Mouse (Mus musculus) limb, embryonic 12.5 days (tissue): ENCODE data around the gene Rfpl4. TPM values are rescaled to one million over a fixed set of nuclear protein-coding genes. Genes with fewer than 3 reads are reported as not detected.

ENCODE experiments used
- ATAC-seq: fragments of 200-750 bp; cut with Nextera tagmentation; 2 replicates; pipeline ENCODE4 v1.8.0; 2017; ENCODE audit warnings: low read depth, moderate TSS enrichment; ENCODE audit not compliant: insufficient number of reproducible peaks, insufficient read depth, low FRiP score, low TSS enrichment
- H3K27ac ChIP-seq: fragments of 300-500 bp; sonication (generic); 2 replicates; pipeline ENCODE4 v1.5.1; 2016; ENCODE audit warnings: mild to moderate bottlenecking, moderate library complexity
- H3K27me3 ChIP-seq: fragments of 300-500 bp; sonication (generic); 2 replicates; pipeline ENCODE4 v1.6.1; 2016; ENCODE audit warnings: mild to moderate bottlenecking, moderate library complexity
- H3K36me3 ChIP-seq: fragments of 300-500 bp; sonication (generic); 2 replicates; pipeline ENCODE4 v1.6.1; 2016; ENCODE audit warnings: mild to moderate bottlenecking, moderate library complexity
- H3K4me1 ChIP-seq: fragments of 300-500 bp; sonication (generic); replicated peaks from 2 replicates; pipeline ENCODE4 v1.6.1; 2016
- H3K4me2 ChIP-seq: fragments of 300-500 bp; sonication (generic); 2 replicates; pipeline ENCODE4 v1.6.1; 2016; ENCODE audit warnings: mild to moderate bottlenecking, moderate library complexity
- H3K4me3 ChIP-seq: fragments of 300-500 bp; sonication (generic); replicated peaks from 2 replicates; pipeline ENCODE4 v1.5.1; 2016; ENCODE audit warnings: mild to moderate bottlenecking
- H3K9ac ChIP-seq: fragments of 300-500 bp; sonication (generic); replicated peaks from 2 replicates; pipeline ENCODE4 v1.6.1; 2016; ENCODE audit warnings: mild to moderate bottlenecking, moderate library complexity
- H3K9me3 ChIP-seq: fragments of 300-500 bp; sonication (generic); 2 replicates; pipeline ENCODE4 v1.6.1; 2016; ENCODE audit warnings: mild to moderate bottlenecking, moderate library complexity
- WGBS: fragments of 180-500 bp; shearing (Covaris S2); methylation state at CpG from one replicate; pipeline ENCODE4 v1.1.7; 2016; 5-methylcytosine and 5-hydroxymethylcytosine counted together
- polyA plus RNA-seq: library from polyadenylated mRNA; unstranded; fragments of >200 nt; fragmentation: Nextera tagmentation; extraction: Ambion mirVana; gene quantifications from 2 replicates; pipeline ENCODE4 v1.2.1, GENCODE M21; 2016

The Rfpl4 gene
- polyA plus RNA-seq, 1 experiment from 2014 or later: not detected

- Histone ChIP-seq H3K36me3 (peaks cover 96% of the 10 kb centered on the region), H3K4me2 (no peak overlapping the region), H3K4me1 (no peaks in the 10 kb centered on the region), H3K9me3 (no peaks in the 10 kb centered on the region), H3K9ac (no peak overlapping the region), H3K27me3 (no peaks in the 10 kb centered on the region), H3K4me3 (no peak overlapping the region), H3K27ac (no peak overlapping the region)
- no peak for ATAC-seq
- WGBS: 85% methylated on average over 21 of the region's 21 CpGs
Observed at GRCm38 (mm10) chr7:5092831-5093510, 23.8 kb downstream of the Rfpl4 start.

GRCm38 (mm10) chr7:5092381-5092780, 24.4 kb downstream of the Rfpl4 start:
- Histone ChIP-seq H3K27ac (no peak overlapping the region), H3K4me2 (no peak overlapping the region), H3K27me3 (no peaks in the 10 kb centered on the region), H3K36me3 (peaks cover 96% of the 10 kb centered on the region), H3K9ac (no peak overlapping the region), H3K4me1 (0 out of 2 replicates have a peak, but pooled peaks cover 4% of the 10 kb centered on the region), H3K4me3 (no peak overlapping the region), H3K9me3 (no peaks in the 10 kb centered on the region)
- no peak for ATAC-seq
- 84% methylated on average over 6 of the region's 6 CpGs for WGBS

- 92% methylated on average over 15 of the region's 15 CpGs for WGBS
- Histone ChIP-seq H3K9ac (no peak overlapping the region), H3K9me3 (no peaks in the 10 kb centered on the region), H3K4me2 (no peak overlapping the region), H3K4me3 (no peak overlapping the region), H3K27ac (no peak overlapping the region), H3K4me1 (peaks cover 12% of the 10 kb centered on the region), H3K27me3 (no peaks in the 10 kb centered on the region), H3K36me3 (peaks cover 93% of the 10 kb centered on the region)
- no peak for ATAC-seq
Observed at GRCm38 (mm10) chr7:5091008-5091728, 25.6 kb downstream of the Rfpl4 start.

GRCm38 (mm10) chr7:5089853-5090252, 26.9 kb downstream of the Rfpl4 start:
- ATAC-seq: no peak
- no peak overlapping the region for H3K27ac ChIP-seq
- H3K27me3 ChIP-seq: no peaks in the 10 kb centered on the region
- H3K9ac ChIP-seq: no peak overlapping the region
- no peaks in the 10 kb centered on the region for H3K9me3 ChIP-seq
- 97% methylated on average over 15 of the region's 15 CpGs for WGBS
- peaks cover 15% of the 10 kb centered on the region for H3K4me1 ChIP-seq
- H3K4me2 ChIP-seq: no peak overlapping the region
- H3K36me3 ChIP-seq: peaks cover 91% of the 10 kb centered on the region
- no peak overlapping the region for H3K4me3 ChIP-seq

- H3K9ac ChIP-seq: no peak overlapping the region
Observed at GRCm38 (mm10) chr7:5087886-5088285, 28.9 kb downstream of the Rfpl4 start.

GRCm38 (mm10) chr7:5086921-5087440, 29.8 kb downstream of the Rfpl4 start:
- WGBS: 25% methylated on average over 5 of the region's 5 CpGs
- H3K27ac ChIP-seq: no peak overlapping the region
- ATAC-seq: no peak
- peaks cover 17% of the 10 kb centered on the region for H3K4me1 ChIP-seq
- H3K36me3 ChIP-seq: peaks cover 84% of the 10 kb centered on the region
- no peak overlapping the region for H3K4me3 ChIP-seq
- H3K9me3 ChIP-seq: no peaks in the 10 kb centered on the region
- no peak overlapping the region for H3K9ac ChIP-seq
- no peaks in the 10 kb centered on the region for H3K27me3 ChIP-seq
- H3K4me2 ChIP-seq: no peak overlapping the region

More at GRCm38 (mm10) chr7:5087886-5088285, 28.9 kb downstream of the Rfpl4 start:
- Histone ChIP-seq H3K4me1 (peaks cover 15% of the 10 kb centered on the region), H3K27me3 (no peaks in the 10 kb centered on the region), H3K9me3 (no peaks in the 10 kb centered on the region), H3K4me3 (no peak overlapping the region), H3K4me2 (no peak overlapping the region), H3K27ac (no peak overlapping the region), H3K36me3 (peaks cover 90% of the 10 kb centered on the region)
- no peak for ATAC-seq
- 86% methylated on average over 4 of the region's 4 CpGs for WGBS

GRCm38 (mm10) chr7:5085512-5085911, 31.2 kb downstream of the Rfpl4 start:
- H3K36me3 ChIP-seq: peaks cover 71% of the 10 kb centered on the region
- no peaks in the 10 kb centered on the region for H3K27me3 ChIP-seq
- no peak overlapping the region for H3K4me3 ChIP-seq
- no peak overlapping the region for H3K9ac ChIP-seq
- H3K4me1 ChIP-seq: peaks cover 29% of the 10 kb centered on the region
- no peak overlapping the region for H3K27ac ChIP-seq
- WGBS: 100% methylated on average over 1 of the region's 1 CpGs
- H3K4me2 ChIP-seq: no peak overlapping the region
- no peaks in the 10 kb centered on the region for H3K9me3 ChIP-seq
- no peak; the same call in 1 of the 2 replicates for ATAC-seq

GRCm38 (mm10) chr7:5083325-5084105, 33.2 kb downstream of the Rfpl4 start:
- Histone ChIP-seq H3K9me3 (no peaks in the 10 kb centered on the region), H3K4me2 (no peak overlapping the region), H3K36me3 (peaks cover 62% of the 10 kb centered on the region), H3K9ac (no peak overlapping the region), H3K27ac (no peak overlapping the region), H3K4me3 (no peak overlapping the region), H3K4me1 (peaks cover 29% of the 10 kb centered on the region), H3K27me3 (no peaks in the 10 kb centered on the region)
- WGBS: 92% methylated on average over 18 of the region's 18 CpGs
- no peak for ATAC-seq

GRCm38 (mm10) chr7:5081939-5082338, 34.8 kb downstream of the Rfpl4 start:
- Histone ChIP-seq H3K9ac (no peak overlapping the region), H3K9me3 (no peaks in the 10 kb centered on the region), H3K27ac (no peak overlapping the region), H3K4me3 (no peak overlapping the region), H3K4me2 (peak overlapping the region; percentile 69; the same call in 1 of the 2 replicates), H3K36me3 (peaks cover 63% of the 10 kb centered on the region), H3K27me3 (no peaks in the 10 kb centered on the region), H3K4me1 (peaks cover 21% of the 10 kb centered on the region)
- 97% methylated on average over 2 of the region's 2 CpGs for WGBS
- ATAC-seq: no peak

- peaks cover 65% of the 10 kb centered on the region for H3K36me3 ChIP-seq
- H3K9me3 ChIP-seq: no peaks in the 10 kb centered on the region
- H3K4me2 ChIP-seq: peak overlapping the region; percentile 69
- peak overlapping the region; percentile 98 for H3K4me3 ChIP-seq
- peak overlapping the region; percentile 98 for H3K9ac ChIP-seq
- ATAC-seq: no peak
- H3K27ac ChIP-seq: no peak overlapping the region
- WGBS: 74% methylated on average over 6 of the region's 6 CpGs
- no peaks in the 10 kb centered on the region for H3K27me3 ChIP-seq
- peaks cover 18% of the 10 kb centered on the region for H3K4me1 ChIP-seq
Observed at GRCm38 (mm10) chr7:5081241-5081640, 35.5 kb downstream of the Rfpl4 start.

- Histone ChIP-seq H3K9ac (peak overlapping the region; percentile 98), H3K27me3 (no peaks in the 10 kb centered on the region), H3K4me3 (peak overlapping the region; percentile 98), H3K9me3 (no peaks in the 10 kb centered on the region), H3K27ac (peak overlapping the region; percentile 94), H3K4me2 (peak overlapping the region; percentile 69), H3K36me3 (peaks cover 65% of the 10 kb centered on the region), H3K4me1 (peaks cover 14% of the 10 kb centered on the region)
- 12% methylated on average over 6 of the region's 6 CpGs for WGBS
- ATAC-seq: no peak
Observed at GRCm38 (mm10) chr7:5080815-5081214, 35.9 kb downstream of the Rfpl4 start.
